Mouse (Mus musculus) liver, embryonic 16.5 days (tissue): ENCODE measurements around the gene D13Ertd608e. TPM values are rescaled to one million over a fixed set of nuclear protein-coding genes. Genes with fewer than 3 reads are reported as not detected.
"Not testable (repeated sequence)": the region's sequence is repeated elsewhere in the genome, so short reads cannot be mapped to it uniquely, and the experiment has no call there.

Experiments
- ATAC-seq: fragments of 200-750 bp; cut with Nextera tagmentation; 2 replicates; pipeline ENCODE4 v1.8.0; 2017; ENCODE audit warnings: low read depth, mild to moderate bottlenecking, moderate number of reproducible peaks, moderate library complexity
- H3K27ac ChIP-seq: fragments of 300-500 bp; sonication (generic); 2 replicates; pipeline ENCODE4 v1.5.1; 2014; ENCODE audit warnings: mild to moderate bottlenecking, low read length
- H3K27me3 ChIP-seq: fragments of 300-500 bp; sonication (generic); 2 replicates; pipeline ENCODE4 v1.6.1; 2014; ENCODE audit warnings: low read depth, low read length, mixed read lengths; ENCODE audit not compliant: control insufficient read depth, insufficient read depth
- H3K36me3 ChIP-seq: fragments of 300-500 bp; sonication (generic); 2 replicates; pipeline ENCODE4 v1.6.1; 2014; ENCODE audit warnings: mild to moderate bottlenecking; ENCODE audit not compliant: control insufficient read depth, insufficient read depth
- H3K4me1 ChIP-seq: fragments of 300-500 bp; sonication (generic); 2 replicates; pipeline ENCODE4 v1.6.1; 2014; ENCODE audit warnings: low read depth, low read length, mixed read lengths; ENCODE audit not compliant: control insufficient read depth
- H3K4me2 ChIP-seq: fragments of 300-500 bp; sonication (generic); 2 replicates; pipeline ENCODE4 v1.6.1; 2014; ENCODE audit warnings: low read depth, low read length, mixed read lengths
- H3K4me3 ChIP-seq: fragments of 300-500 bp; sonication (generic); 2 replicates; pipeline ENCODE4 v1.5.1; 2014; ENCODE audit warnings: low read depth, mild to moderate bottlenecking, low read length
- H3K9ac ChIP-seq: fragments of 300-500 bp; sonication (generic); 2 replicates; pipeline ENCODE4 v1.6.1; 2014; ENCODE audit warnings: low read depth, low read length
- H3K9me3 ChIP-seq: fragments of 300-500 bp; sonication (generic); replicated peaks from 2 replicates; pipeline ENCODE4 v1.6.1; 2016; ENCODE audit warnings: low read length; ENCODE audit not compliant: control insufficient read depth
- WGBS: fragments of 180-500 bp; shearing (Covaris S2); extraction: QIAGEN DNeasy Blood & Tissue Kit; methylation state at CpG from one replicate; pipeline ENCODE4 v1.1.7; 2014; ENCODE audit not compliant: insufficient replicate concordance; 5-methylcytosine and 5-hydroxymethylcytosine counted together
- polyA plus RNA-seq: library from polyadenylated mRNA; unstranded; fragments of >200 nt; fragmentation: Nextera tagmentation; extraction: Ambion mirVana; gene quantifications from 2 replicates; pipeline ENCODE4 v1.2.1, GENCODE M21; 2015

The D13Ertd608e gene
- not detected in 2 replicates for polyA plus RNA-seq

DNA sequence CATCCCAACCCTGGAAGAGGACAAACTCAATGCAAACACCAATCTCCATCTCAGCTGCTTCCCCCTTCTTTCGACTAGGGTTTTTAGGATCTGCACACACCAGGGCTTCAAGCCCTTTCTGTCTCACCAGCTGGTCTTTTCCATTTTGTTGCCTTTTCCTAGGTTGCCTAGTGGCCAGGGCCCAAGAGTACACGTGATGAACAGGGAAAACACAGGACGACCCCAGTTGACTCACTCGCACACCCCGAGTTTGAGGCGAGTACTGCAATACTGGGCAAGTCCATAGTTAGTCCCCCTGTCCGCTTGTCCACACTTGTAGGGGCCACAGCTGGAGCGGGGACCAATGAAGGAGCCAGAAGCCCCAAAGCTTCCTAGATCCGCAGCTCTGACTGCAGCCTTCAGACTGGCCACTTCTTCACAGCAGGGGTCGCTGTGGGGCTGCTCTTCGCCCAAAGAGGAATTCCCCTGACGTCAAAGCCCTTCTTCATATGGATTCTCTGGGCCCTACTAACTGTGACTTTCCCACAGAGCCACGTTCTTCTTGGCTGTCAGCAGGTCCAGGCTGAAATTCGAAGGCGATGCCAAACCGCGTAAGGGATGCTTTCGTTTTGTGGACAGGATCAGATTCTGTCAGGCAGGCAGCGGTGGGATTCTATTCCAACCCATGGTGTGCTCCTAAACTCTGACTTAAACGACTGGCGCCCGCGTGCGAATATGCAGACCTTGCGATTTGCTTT is at the start of gene D13Ertd608e:
Gene D13Ertd608e (plus strand): TSS at position 687 of the 737 bp plus-strand sequence.
- not testable (repeated sequence) for H3K9ac ChIP-seq, H3K9me3 ChIP-seq, H3K27me3 ChIP-seq, H3K4me1 ChIP-seq, H3K27ac ChIP-seq, H3K36me3 ChIP-seq
- Histone ChIP-seq H3K4me3 (0 out of 2 replicates have a peak within 1 kb of the TSS, but pooled peaks have one; percentile 8), H3K4me2 (peak within 1 kb of the TSS; percentile 30; the same call in 1 of the 2 replicates)
- ATAC-seq = peak; percentile 21; the same call in 1 of the 2 replicates
- WGBS = 9% methylated on average over 18 of the region's 25 CpGs

- no peaks in the 10 kb centered on the region for H3K27me3 ChIP-seq
- peak overlapping the region; percentile 92 for H3K9ac ChIP-seq
- peak overlapping the region; percentile 87 for H3K27ac ChIP-seq
- H3K9me3 ChIP-seq = no peaks in the 10 kb centered on the region
- H3K4me1 ChIP-seq = peaks cover 13% of the 10 kb centered on the region
- peak; percentile 52 for ATAC-seq
- H3K4me2 ChIP-seq = peak overlapping the region; percentile 83
- WGBS = under 1% methylated on average over 53 of the region's 66 CpGs
- H3K36me3 ChIP-seq = peaks cover 4% of the 10 kb centered on the region
- H3K4me3 ChIP-seq = peak overlapping the region; percentile 92
Measured at GRCm38 (mm10) chr13:119789851-119790717, 45.7 kb upstream of the D13Ertd608e start.

- peak within 1 kb of the TSS; percentile 92 for H3K9ac ChIP-seq
- no peaks in the 10 kb centered on the region for H3K27me3 ChIP-seq
- H3K36me3 ChIP-seq = peaks cover 4% of the 10 kb centered on the region; the same call in 1 of the 2 replicates
- H3K27ac ChIP-seq = peak within 1 kb of the TSS; percentile 89
- ATAC-seq = peak; percentile 97
- H3K4me2 ChIP-seq = peak within 1 kb of the TSS; percentile 99
- WGBS = 1% methylated on average over 68 of the region's 86 CpGs
- H3K4me1 ChIP-seq = peaks cover 13% of the 10 kb centered on the region
- H3K9me3 ChIP-seq = no peaks in the 10 kb centered on the region
- peak within 1 kb of the TSS; percentile 92 for H3K4me3 ChIP-seq
Measured at GRCm38 (mm10) chr13:119790761-119791579, 44.8 kb upstream of the D13Ertd608e start, which contains the start of gene Zfp131. Zfp131 (minus strand) TSS chr13:119790889.

- Histone ChIP-seq H3K4me2 (peak overlapping the region; percentile 99), H3K4me1 (peaks cover 13% of the 10 kb centered on the region), H3K4me3 (peak overlapping the region; percentile 92), H3K27me3 (no peaks in the 10 kb centered on the region), H3K9me3 (no peaks in the 10 kb centered on the region), H3K27ac (peak overlapping the region; percentile 89; the same call in 1 of the 2 replicates), H3K9ac (peak overlapping the region; percentile 92), H3K36me3 (peaks cover 3% of the 10 kb centered on the region; the same call in 1 of the 2 replicates)
- ATAC-seq = no peak
- 3% methylated on average over 18 of the region's 18 CpGs for WGBS
Measured at GRCm38 (mm10) chr13:119791580-119792135, 44.1 kb upstream of the D13Ertd608e start.

DNA sequence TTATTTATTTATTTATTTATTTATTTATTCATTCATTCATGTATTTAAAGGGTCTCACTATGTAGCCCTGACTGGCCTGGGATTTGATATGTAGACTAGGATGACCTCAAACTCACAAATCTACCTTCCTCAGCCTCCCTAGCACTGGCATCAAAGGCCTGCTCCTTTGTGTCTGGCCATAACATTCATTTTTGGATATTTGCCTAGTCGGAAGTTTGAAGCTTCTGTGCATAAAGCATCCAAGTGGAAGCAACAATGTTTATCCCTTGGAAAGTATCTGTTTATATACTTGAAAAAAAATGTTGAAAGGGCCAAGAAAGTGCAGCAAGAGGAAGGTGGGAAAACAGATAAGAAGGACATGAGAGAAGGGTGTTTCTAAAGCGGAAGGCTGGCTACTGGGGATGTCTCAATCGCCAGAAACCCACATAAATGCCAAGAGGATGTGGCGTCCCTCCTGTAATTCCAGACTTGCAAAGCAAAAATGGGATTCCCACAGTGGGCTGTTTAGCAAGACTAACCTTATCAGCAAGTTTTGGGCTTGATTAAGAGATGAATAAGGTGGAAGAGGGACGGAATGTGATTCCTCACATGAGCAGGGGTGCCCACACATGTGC is 42.9 kb upstream of the D13Ertd608e start:
- H3K9me3 ChIP-seq = no peaks in the 10 kb centered on the region
- H3K27me3 ChIP-seq = no peaks in the 10 kb centered on the region
- WGBS = 38% methylated on average over 5 of the region's 5 CpGs
- no peak overlapping the region for H3K9ac ChIP-seq
- H3K27ac ChIP-seq = no peak overlapping the region
- H3K4me1 ChIP-seq = peaks cover 13% of the 10 kb centered on the region
- H3K36me3 ChIP-seq = no peaks in the 10 kb centered on the region
- H3K4me3 ChIP-seq = no peak overlapping the region
- ATAC-seq = no peak
- H3K4me2 ChIP-seq = no peak overlapping the region

- ATAC-seq = no peak
Measured at GRCm38 (mm10) chr13:119797656-119798055, 38.1 kb upstream of the D13Ertd608e start.

DNA sequence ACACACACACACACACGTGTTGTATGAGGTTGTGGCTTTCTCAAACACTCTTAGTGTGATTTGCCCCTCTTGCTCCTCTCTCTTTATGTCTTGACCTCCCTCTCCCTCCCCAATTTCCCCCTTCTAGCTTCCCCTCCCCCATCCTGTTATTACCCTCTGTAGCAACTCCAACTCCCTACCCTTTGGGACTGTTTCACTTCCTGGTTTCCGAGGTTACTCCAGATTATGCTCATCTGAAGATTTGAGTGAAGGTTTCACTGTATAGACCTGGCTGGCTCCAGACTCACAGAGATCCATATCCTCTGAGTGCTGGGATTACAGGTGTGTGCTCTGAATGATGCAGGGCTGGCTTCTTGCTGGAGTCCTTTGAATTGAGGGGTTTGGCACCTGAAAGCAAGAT is 26.9 kb upstream of the D13Ertd608e start:
- no peak for ATAC-seq
- no peaks in the 10 kb centered on the region for H3K27me3 ChIP-seq
- H3K4me2 ChIP-seq = no peak overlapping the region
- no peak overlapping the region for H3K9ac ChIP-seq
- 50% methylated on average over 2 of the region's 2 CpGs for WGBS
- no peaks in the 10 kb centered on the region for H3K36me3 ChIP-seq
- no peak overlapping the region for H3K27ac ChIP-seq
- no peaks in the 10 kb centered on the region for H3K4me1 ChIP-seq
- H3K4me3 ChIP-seq = no peak overlapping the region
- no peaks in the 10 kb centered on the region for H3K9me3 ChIP-seq

More at GRCm38 (mm10) chr13:119797656-119798055, 38.1 kb upstream of the D13Ertd608e start:
- Histone ChIP-seq H3K4me2 (no peak overlapping the region), H3K36me3 (no peaks in the 10 kb centered on the region), H3K27me3 (no peaks in the 10 kb centered on the region), H3K27ac (no peak overlapping the region), H3K4me1 (no peaks in the 10 kb centered on the region), H3K9ac (no peak overlapping the region), H3K4me3 (no peak overlapping the region), H3K9me3 (no peaks in the 10 kb centered on the region)
- WGBS = 40% methylated on average over 4 of the region's 4 CpGs

GRCm38 (mm10) chr13:119810031-119810430 is 25.8 kb upstream of the D13Ertd608e start:
- no peak for ATAC-seq
- H3K9ac ChIP-seq = no peak overlapping the region
- H3K36me3 ChIP-seq = no peaks in the 10 kb centered on the region
- H3K9me3 ChIP-seq = no peaks in the 10 kb centered on the region
- H3K27ac ChIP-seq = no peak overlapping the region
- no peak overlapping the region for H3K4me2 ChIP-seq
- 74% methylated on average over 9 of the region's 9 CpGs for WGBS
- no peaks in the 10 kb centered on the region for H3K4me1 ChIP-seq
- H3K27me3 ChIP-seq = no peaks in the 10 kb centered on the region
- no peak overlapping the region for H3K4me3 ChIP-seq
